Mouse (Mus musculus): Measurements from ENCODE around the gene Rnf182. TPM values are rescaled to one million over a fixed set of nuclear protein-coding genes. Genes with fewer than 3 reads are reported as not detected.

Rnf182 gene
- total RNA-seq (2021) = under 1 TPM; 0.08 to 0.27 TPM
- long read RNA-seq, experiment 1 = 0 reads
- long read RNA-seq, experiment 2 = 0 reads

- peak; percentile 52 to 55 for DNase-seq
- intact Hi-C loops (cut with DNase I) = no loop called here
Measured at GRCm38 (mm10) chr13:43615577-43616254, at the start of gene Rnf182. Rnf182 (plus strand) TSS chr13:43615710.

- intact Hi-C loops (cut with DNase I) = no loop called here
- no peak for DNase-seq
Measured at GRCm38 (mm10) chr13:43566184-43566583, 49.3 kb upstream of the Rnf182 start.

- intact Hi-C loops (cut with DNase I) = no loop called here
- DNase-seq = peak in 1 of 2 experiments; percentile 9
Measured at GRCm38 (mm10) chr13:43567141-43567891, 48.2 kb upstream of the Rnf182 start.

- intact Hi-C loops (cut with DNase I) = no loop called here
Measured at GRCm38 (mm10) chr13:43573979-43574378, 41.5 kb upstream of the Rnf182 start.

GRCm38 (mm10) chr13:43575431-43575830 is 40.1 kb upstream of the Rnf182 start:
- intact Hi-C loops (cut with DNase I) = no loop called here
- DNase-seq = no peak

More at GRCm38 (mm10) chr13:43573979-43574378, 41.5 kb upstream of the Rnf182 start:
- no peak for DNase-seq

GRCm38 (mm10) chr13:43577254-43577653 is 38.3 kb upstream of the Rnf182 start:
- no peak for DNase-seq
- intact Hi-C loops (cut with DNase I) = no loop called here

GRCm38 (mm10) chr13:43577766-43578165 is 37.7 kb upstream of the Rnf182 start:
- intact Hi-C loops (cut with DNase I) = no loop called here
- no peak for DNase-seq

GRCm38 (mm10) chr13:43579740-43580139 is 35.8 kb upstream of the Rnf182 start:
- intact Hi-C loops (cut with DNase I) = no loop called here
- DNase-seq = peak; percentile 37 to 43

GRCm38 (mm10) chr13:43580661-43581060 is 34.8 kb upstream of the Rnf182 start:
- no peak for DNase-seq
- intact Hi-C loops (cut with DNase I) = no loop called here

- no peak for DNase-seq
- intact Hi-C loops (cut with DNase I) = no loop called here
Measured at GRCm38 (mm10) chr13:43582961-43583360, 32.5 kb upstream of the Rnf182 start.

GRCm38 (mm10) chr13:43583504-43583903 is 32.0 kb upstream of the Rnf182 start:
- intact Hi-C loops (cut with DNase I) = no loop called here
- DNase-seq = no peak

- intact Hi-C loops (cut with DNase I) = no loop called here
- no peak for DNase-seq
Measured at GRCm38 (mm10) chr13:43585335-43585734, 30.2 kb upstream of the Rnf182 start.

- intact Hi-C loops (cut with DNase I) = no loop called here
- DNase-seq = no peak
Measured at GRCm38 (mm10) chr13:43586966-43587365, 28.5 kb upstream of the Rnf182 start.

GRCm38 (mm10) chr13:43587844-43588840 is 27.4 kb upstream of the Rnf182 start:
- intact Hi-C loops (cut with DNase I) = no loop called here

GRCm38 (mm10) chr13:43591828-43592680 is 23.5 kb upstream of the Rnf182 start:
- intact Hi-C loops (cut with DNase I) = no loop called here
- no peak for DNase-seq

More at GRCm38 (mm10) chr13:43587844-43588840, 27.4 kb upstream of the Rnf182 start:
- DNase-seq = no peak

GRCm38 (mm10) chr13:43592681-43593068 is 22.8 kb upstream of the Rnf182 start:
- DNase-seq = no peak
- intact Hi-C loops (cut with DNase I) = no loop called here

- peak in 1 of 2 experiments; percentile 35 for DNase-seq
- intact Hi-C loops (cut with DNase I) = loop anchor here (1.0 kb wide), 1 partner anchor 129 kb away; no protein-coding TSS in a partner anchor
Measured at GRCm38 (mm10) chr13:43595896-43596295, 19.6 kb upstream of the Rnf182 start.

GRCm38 (mm10) chr13:43600967-43601366 is 14.5 kb upstream of the Rnf182 start:
- no peak for DNase-seq
- intact Hi-C loops (cut with DNase I) = no loop called here

GRCm38 (mm10) chr13:43602440-43602839 is 13.1 kb upstream of the Rnf182 start:
- intact Hi-C loops (cut with DNase I) = no loop called here
- DNase-seq = no peak

GRCm38 (mm10) chr13:43603042-43603441 is 12.5 kb upstream of the Rnf182 start:
- intact Hi-C loops (cut with DNase I) = no loop called here
- no peak for DNase-seq

All from gastrocnemius, postnatal 36 days (tissue).